Mouse (Mus musculus) lung, adult 2 months (tissue): ENCODE measurements around the gene Pld4.

Experiments used
- CTCF ChIP-seq: fragments of 200-500 bp; IDR thresholded peaks from 2 replicates; pipeline ENCODE4 v1.5.1; 2011; ENCODE audit warnings: mild to moderate bottlenecking, low read length, control low read depth; ENCODE audit not compliant: insufficient read depth
- POLR2A ChIP-seq: fragments of 200-500 bp; IDR thresholded peaks from 2 replicates; pipeline ENCODE4 v1.6.1; 2011; ENCODE audit warnings: low read depth, mild to moderate bottlenecking, control low read depth, low read length, borderline replicate concordance; ENCODE audit errors: extremely low read depth

DNA sequence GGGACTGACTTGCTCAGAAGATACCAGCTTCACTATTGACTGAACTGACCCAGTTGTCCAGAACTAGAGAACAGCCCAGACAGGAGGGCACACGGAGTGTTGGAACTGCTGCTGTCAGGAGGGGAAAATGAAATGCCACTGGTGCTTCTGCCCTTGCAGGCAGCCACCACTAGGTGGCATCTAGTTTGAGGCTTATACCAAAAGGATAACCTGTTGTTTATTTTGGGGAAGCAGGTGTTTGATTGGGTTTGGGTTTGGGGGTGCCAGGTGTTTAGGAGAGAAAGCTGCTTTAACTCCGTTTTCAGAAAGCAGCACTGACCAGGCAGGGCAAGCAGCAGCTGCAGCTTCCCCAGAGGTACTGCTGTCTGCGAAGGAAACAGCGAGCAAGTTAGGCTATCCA is 55.8 kb downstream of the Pld4 start:
- TF ChIP-seq CTCF: peak; percentile 85
- TF ChIP-seq POLR2A: no peak
